ENCODE assay signal across 7 mouse cellular contexts in the genomic region with DNA sequence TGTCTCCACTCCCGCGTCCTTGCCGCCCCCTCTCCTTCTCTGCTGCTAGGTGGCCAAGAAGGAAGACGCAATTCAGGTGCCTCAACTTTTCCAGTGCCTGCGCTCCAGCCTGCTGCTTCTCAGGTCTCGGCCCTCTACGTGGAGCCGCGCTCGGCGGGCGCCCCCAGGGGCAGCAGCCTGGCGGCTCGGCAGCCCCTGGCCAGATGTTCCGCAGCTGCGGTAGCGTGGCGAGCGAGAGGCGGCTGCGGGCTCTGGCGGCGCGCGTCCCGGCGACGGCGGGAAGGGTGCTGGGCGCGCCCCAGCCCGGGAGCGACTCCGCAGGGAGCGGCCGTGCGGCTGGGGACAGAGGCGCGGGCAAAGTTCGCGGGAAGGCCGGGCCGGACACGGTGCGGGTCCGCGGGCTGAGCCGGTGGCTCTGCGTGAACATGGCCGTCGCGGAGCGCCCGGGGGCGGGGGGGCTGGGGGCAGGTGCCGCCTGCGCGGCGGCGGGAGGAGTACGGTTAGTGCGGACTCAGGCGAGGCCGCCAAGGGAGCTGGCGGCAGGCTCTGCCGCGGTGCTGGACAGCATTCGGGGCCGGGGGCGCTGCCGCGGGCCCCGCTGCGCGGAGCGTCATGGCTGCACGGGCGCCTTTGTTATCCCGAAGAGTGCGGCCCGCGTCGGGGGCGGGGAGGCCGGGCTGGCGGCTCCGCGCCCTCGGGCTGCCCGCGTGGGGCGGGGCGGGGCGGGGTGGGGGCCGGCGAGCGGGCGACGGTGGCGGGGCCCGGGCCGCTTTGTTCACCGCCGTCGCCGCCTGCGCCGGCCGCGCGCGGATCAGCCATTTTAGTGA. TPM values are rescaled to one million over a fixed set of nuclear protein-coding genes. Genes with fewer than 3 reads are reported as not detected.
DNase-seq lines count a peak whose midpoint lies in the region; ATAC-seq and TF ChIP-seq lines count a peak whose summit lies in the region.

No protein-coding gene starts in this region.

- WGBS in heart, embryonic 13.5 days = 14% methylated on average over 42 of the region's 112 CpGs
- WGBS in kidney, postnatal 0 days = 27% methylated on average over 38 of the region's 112 CpGs
- WGBS in midbrain, embryonic 11.5 days = 21% methylated on average over 52 of the region's 112 CpGs
- 12% methylated on average over 52 of the region's 112 CpGs for WGBS in stomach, embryonic 16.5 days

- no peak for TF ChIP-seq POLR2A in ES-Bruce4 (IDR thresholded peaks at IDR 0.05; ENCODE audit: insufficient read depth, low read length)

- TF ChIP-seq EP300 in ES-Bruce4 (IDR thresholded peaks at IDR 0.05; ENCODE audit: insufficient read depth, low read depth, low read length) = no peak

- peak overlapping the region; percentile 44 for H3K4me3 ChIP-seq in C2C12 (ENCODE audit: insufficient read depth, poor library complexity, severe bottlenecking)
- peak overlapping the region; percentile 66 for H3K4me3 ChIP-seq in ES-Bruce4 (ENCODE audit: low read depth, low read length)
- H3K4me3 ChIP-seq in heart, embryonic 13.5 days = peak overlapping the region; percentile 64
- peak overlapping the region; percentile 71 for H3K4me3 ChIP-seq in kidney, postnatal 0 days (replicated peaks; ENCODE audit: low read depth, low read length)
- peak overlapping the region; percentile 74 for H3K4me3 ChIP-seq in midbrain, embryonic 11.5 days (ENCODE audit: low read depth, low read length)
- peak overlapping the region; percentile 68 for H3K4me3 ChIP-seq in stomach, embryonic 16.5 days (replicated peaks; ENCODE audit: low read length)

- peak overlapping the region; percentile 78 for H3K4me2 ChIP-seq in heart, embryonic 13.5 days
- peak overlapping the region; percentile 56 for H3K4me2 ChIP-seq in kidney, postnatal 0 days (ENCODE audit: low read length)
- peak overlapping the region; percentile 26 for H3K4me2 ChIP-seq in midbrain, embryonic 11.5 days
- peak overlapping the region; percentile 49 for H3K4me2 ChIP-seq in stomach, embryonic 16.5 days (ENCODE audit: low read depth, low read length)

- peak; percentile 35 for ATAC-seq in heart, embryonic 13.5 days (ENCODE audit: extremely low read depth, insufficient number of reproducible peaks, low FRiP score, low TSS enrichment)
- peak; percentile 61 for ATAC-seq in kidney, postnatal 0 days (replicated peaks; ENCODE audit: low FRiP score, low read depth)
- peak; percentile 65 for ATAC-seq in midbrain, embryonic 11.5 days (ENCODE audit: low FRiP score)
- peak; percentile 77 for ATAC-seq in stomach, embryonic 16.5 days (ENCODE audit: insufficient read depth, low FRiP score)

- H3K36me3 ChIP-seq in C2C12 (ENCODE audit: control insufficient read depth, insufficient read depth) (peaks cover 7% of the 10 kb centered on the region), ES-Bruce4 (ENCODE audit: control insufficient read depth, insufficient read depth, low read length, poor library complexity, severe bottlenecking) (no peaks in the 10 kb centered on the region)
- H3K36me3 ChIP-seq in heart, embryonic 13.5 days = peaks cover 17% of the 10 kb centered on the region
- no peaks in the 10 kb centered on the region for H3K36me3 ChIP-seq in kidney, postnatal 0 days (ENCODE audit: insufficient read depth, low read length)
- no peaks in the 10 kb centered on the region for H3K36me3 ChIP-seq in midbrain, embryonic 11.5 days (ENCODE audit: control insufficient read depth, insufficient read depth, low read length)
- H3K36me3 ChIP-seq in stomach, embryonic 16.5 days (ENCODE audit: control insufficient read depth, insufficient read depth, low read length) = no peaks in the 10 kb centered on the region

- DNase-seq in cerebellum, postnatal 36 days = peak; percentile 5 to 13
- peak; percentile 0 for DNase-seq in kidney, postnatal 0 days (ENCODE audit: low spot score)
- DNase-seq in midbrain, embryonic 11.5 days (ENCODE audit: low spot score, missing footprints) = peak; percentile 87

- peaks cover 18% of the 10 kb centered on the region for H3K79me2 ChIP-seq in C2C12 (ENCODE audit: control insufficient read depth, insufficient read depth)

- peaks cover 2% of the 10 kb centered on the region for H3K4me1 ChIP-seq in ES-Bruce4 (ENCODE audit: control insufficient read depth, insufficient read depth, low read length)
- H3K4me1 ChIP-seq in heart, embryonic 13.5 days = no peaks in the 10 kb centered on the region
- no peaks in the 10 kb centered on the region for H3K4me1 ChIP-seq in kidney, postnatal 0 days (replicated peaks; ENCODE audit: insufficient read depth, low read length)
- no peaks in the 10 kb centered on the region for H3K4me1 ChIP-seq in midbrain, embryonic 11.5 days (ENCODE audit: control insufficient read depth, insufficient read depth, low read length)
- H3K4me1 ChIP-seq in stomach, embryonic 16.5 days (ENCODE audit: control insufficient read depth, insufficient read depth, low read length) = no peaks in the 10 kb centered on the region

- TF ChIP-seq CTCF in C2C12 (IDR thresholded peaks at IDR 0.05; ENCODE audit: control insufficient read depth, insufficient read depth, insufficient read length) (no peak), ES-Bruce4 (IDR thresholded peaks at IDR 0.05; ENCODE audit: low read depth, low read length) (no peak)
- no peak for TF ChIP-seq CTCF in kidney, postnatal 0 days (IDR thresholded peaks at IDR 0.05; ENCODE audit: low read depth)

- peak overlapping the region; percentile 82 for H3K9ac ChIP-seq in ES-Bruce4 (ENCODE audit: low read depth, poor library complexity, severe bottlenecking)
- peak overlapping the region; percentile 86 for H3K9ac ChIP-seq in heart, embryonic 13.5 days
- peak overlapping the region; percentile 91 for H3K9ac ChIP-seq in kidney, postnatal 0 days (ENCODE audit: low read depth, low read length)
- peak overlapping the region; percentile 96 for H3K9ac ChIP-seq in midbrain, embryonic 11.5 days (ENCODE audit: low read length)
- H3K9ac ChIP-seq in stomach, embryonic 16.5 days (ENCODE audit: low read length) = peak overlapping the region; percentile 85

- no peaks in the 10 kb centered on the region for H3K9me3 ChIP-seq in ES-Bruce4 (replicated peaks; ENCODE audit: control insufficient read depth, insufficient read depth, low read length, poor library complexity, severe bottlenecking)
- H3K9me3 ChIP-seq in heart, embryonic 13.5 days = no peaks in the 10 kb centered on the region
- no peaks in the 10 kb centered on the region for H3K9me3 ChIP-seq in kidney, postnatal 0 days (replicated peaks; ENCODE audit: low read length)
- H3K9me3 ChIP-seq in midbrain, embryonic 11.5 days (ENCODE audit: control insufficient read depth, low read length) = no peaks in the 10 kb centered on the region
- no peaks in the 10 kb centered on the region for H3K9me3 ChIP-seq in stomach, embryonic 16.5 days (replicated peaks; ENCODE audit: control insufficient read depth, low read length)

- peak overlapping the region; percentile 94 for H3ac ChIP-seq in C2C12 (ENCODE audit: control insufficient read depth, insufficient read length, low read depth)

- no peak overlapping the region for H3K27ac ChIP-seq in ES-Bruce4 (ENCODE audit: insufficient read depth, low read length)
- H3K27ac ChIP-seq in heart, embryonic 13.5 days (replicated peaks) = peak overlapping the region; percentile 90
- H3K27ac ChIP-seq in kidney, postnatal 0 days = peak overlapping the region; percentile 93
- peak overlapping the region; percentile 95 for H3K27ac ChIP-seq in midbrain, embryonic 11.5 days (ENCODE audit: low read depth, low read length)
- H3K27ac ChIP-seq in stomach, embryonic 16.5 days (ENCODE audit: low read length) = peak overlapping the region; percentile 91

- peaks cover 7% of the 10 kb centered on the region for H3K79me3 ChIP-seq in C2C12 (ENCODE audit: low read depth)

- H3K27me3 ChIP-seq in C2C12 (ENCODE audit: control insufficient read depth, insufficient read depth, insufficient read length) (no peaks in the 10 kb centered on the region), ES-Bruce4 (ENCODE audit: control insufficient read depth, insufficient read depth, low read length, poor library complexity, severe bottlenecking) (peaks cover 2% of the 10 kb centered on the region; the same call in 1 of the 2 replicates)
- H3K27me3 ChIP-seq in heart, embryonic 13.5 days (replicated peaks) = 0 out of 2 replicates have a peak, but pooled peaks cover 3% of the 10 kb centered on the region
- H3K27me3 ChIP-seq in kidney, postnatal 0 days (ENCODE audit: insufficient read depth, low read length) = no peaks in the 10 kb centered on the region
- no peaks in the 10 kb centered on the region for H3K27me3 ChIP-seq in midbrain, embryonic 11.5 days (ENCODE audit: control insufficient read depth, insufficient read depth, low read length)
- H3K27me3 ChIP-seq in stomach, embryonic 16.5 days (ENCODE audit: control insufficient read depth, insufficient read depth, low read length) = no peaks in the 10 kb centered on the region

TF ChIP-seq in C2C12, 6 proteins besides CTCF, POLR2A, EP300 and RAD21:
- TF ChIP-seq MYOD1 (IDR thresholded peaks at IDR 0.05; ENCODE audit: control insufficient read depth, insufficient read length, low read depth) = no peak
- no peak for TF ChIP-seq USF1 (IDR thresholded peaks at IDR 0.05; ENCODE audit: low read depth)

RNA-seq across cellular contexts. Expression of gene Hmgb3, which starts 0.6 kb away (rescaled TPM):
- 68.1 TPM for polyA plus RNA-seq in C2C12 (2012; fragmentation: generic; extraction: Trizol)
- polyA plus RNA-seq in ES-Bruce4 (2011; ENCODE audit: insufficient read depth, insufficient read length, low read depth, missing spikeins) = 62.3 and 72.2 TPM in 2 replicates
- polyA plus RNA-seq in heart, embryonic 13.5 days (2015; fragmentation: Nextera tagmentation; extraction: Ambion mirVana) = 169 and 192 TPM in 2 replicates
- polyA plus RNA-seq in kidney, postnatal 0 days (2015; fragmentation: Nextera tagmentation; extraction: Ambion mirVana) = 171 and 199 TPM in 2 replicates
- 675 and 726 TPM in 2 replicates for polyA plus RNA-seq in midbrain, embryonic 11.5 days (2014; fragmentation: Nextera tagmentation; extraction: Ambion mirVana)
- 152 and 163 TPM in 2 replicates for polyA plus RNA-seq in stomach, embryonic 16.5 days (2015; fragmentation: Nextera tagmentation; extraction: Ambion mirVana)

Comparison
In these comparisons a context has a peak if more than half of its experiments do, and no peak if none do; other contexts are left out.
1. DNase-seq: peak in every context shown above with its lines; median percentile 87 in midbrain, embryonic 11.5 days; 9 in cerebellum, postnatal 36 days; 0 in kidney, postnatal 0 days.
2. H3K4me2 ChIP-seq: peak in every context shown above with its lines; median percentile 78 in heart, embryonic 13.5 days; 56 in kidney, postnatal 0 days; 49 in stomach, embryonic 16.5 days; 26 in midbrain, embryonic 11.5 days.